Mouse (Mus musculus): ENCODE measurements around the gene Tfpt.
"Not testable (repeated sequence)": the region's sequence is repeated elsewhere in the genome, so short reads cannot be mapped to it uniquely, and the experiment has no call there.

Gene Tfpt

GRCm38 (mm10) chr7:3617242-3617995 lies 12.3 kb downstream of the Tfpt start, which contains the start of gene Ndufa3:
TSS of gene Ndufa3 (plus strand) at chr7:3617373.
- peak; percentile 95 for DNase-seq (ENCODE audit: low read depth)

- DNase-seq (ENCODE audit: low read depth), result no peak
Measured at GRCm38 (mm10) chr7:3616389-3617241, 13.1 kb downstream of the Tfpt start.

- no peak for DNase-seq (ENCODE audit: low read depth)
Measured at GRCm38 (mm10) chr7:3616057-3616388, 13.7 kb downstream of the Tfpt start, which contains the start of gene Oscar. TSS of gene Oscar (minus strand) at chr7:3616157.

GRCm38 (mm10) chr7:3614021-3614420 lies 15.7 kb downstream of the Tfpt start:
- DNase-seq (ENCODE audit: low read depth), result no peak

- no peak for DNase-seq (ENCODE audit: low read depth)
Measured at GRCm38 (mm10) chr7:3611006-3611405, 18.7 kb downstream of the Tfpt start.

GRCm38 (mm10) chr7:3610437-3610836 lies 19.3 kb downstream of the Tfpt start:
- no peak for DNase-seq (ENCODE audit: low read depth)

GRCm38 (mm10) chr7:3609082-3609481 lies 20.6 kb downstream of the Tfpt start:
- no peak for DNase-seq (ENCODE audit: low read depth)

- no peak for DNase-seq (ENCODE audit: low read depth)
Measured at GRCm38 (mm10) chr7:3608668-3609067, 21.1 kb downstream of the Tfpt start.

- DNase-seq (ENCODE audit: low read depth), result no peak
Measured at GRCm38 (mm10) chr7:3607391-3607790, 22.3 kb downstream of the Tfpt start.

- DNase-seq (ENCODE audit: low read depth), result peak; percentile 55
Measured at GRCm38 (mm10) chr7:3606798-3607197, 22.9 kb downstream of the Tfpt start.

- peak; percentile 86 for DNase-seq (ENCODE audit: low read depth)
Measured at GRCm38 (mm10) chr7:3601119-3601518, 28.6 kb downstream of the Tfpt start.

- DNase-seq (ENCODE audit: low read depth), result not testable (repeated sequence)
Measured at GRCm38 (mm10) chr7:3597755-3598154, 32.0 kb downstream of the Tfpt start.

- DNase-seq (ENCODE audit: low read depth), result peak; percentile 54
Measured at GRCm38 (mm10) chr7:3595146-3595545, 34.6 kb downstream of the Tfpt start.

- DNase-seq (ENCODE audit: low read depth), result no peak
Measured at GRCm38 (mm10) chr7:3594686-3595085, 35.0 kb downstream of the Tfpt start.

- DNase-seq (ENCODE audit: low read depth), result no peak
Measured at GRCm38 (mm10) chr7:3593855-3594254, 35.9 kb downstream of the Tfpt start.

- no peak for DNase-seq (ENCODE audit: low read depth)
Measured at GRCm38 (mm10) chr7:3591534-3591933, 38.2 kb downstream of the Tfpt start.

GRCm38 (mm10) chr7:3590550-3590949 lies 39.2 kb downstream of the Tfpt start:
- no peak for DNase-seq (ENCODE audit: low read depth)

- no peak for DNase-seq (ENCODE audit: low read depth)
Measured at GRCm38 (mm10) chr7:3587292-3587691, 42.4 kb downstream of the Tfpt start.

- DNase-seq (ENCODE audit: low read depth), result no peak
Measured at GRCm38 (mm10) chr7:3586255-3586654, 43.5 kb downstream of the Tfpt start.

GRCm38 (mm10) chr7:3585763-3586162 lies 44.0 kb downstream of the Tfpt start:
- no peak for DNase-seq (ENCODE audit: low read depth)

GRCm38 (mm10) chr7:3580029-3580428 lies 49.7 kb downstream of the Tfpt start:
- DNase-seq (ENCODE audit: low read depth), result no peak

- no peak for DNase-seq (ENCODE audit: low read depth)
Measured at GRCm38 (mm10) chr7:3578952-3579546, 50.7 kb downstream of the Tfpt start.

- no peak for DNase-seq (ENCODE audit: low read depth)
Measured at GRCm38 (mm10) chr7:3578196-3578595, 51.5 kb downstream of the Tfpt start.
